Mouse (Mus musculus): ENCODE results near the gene Tmem256. TPM values are rescaled to one million over a fixed set of nuclear protein-coding genes. Genes with fewer than 3 reads are reported as not detected.
A peak's percentile ranks its signal among the peaks of the same experiment; 100 is the strongest.

Tmem256 gene
- total RNA-seq (2014; rRNA removed) = 119 and 153 TPM in 2 replicates
- 435 and 439 TPM in 2 replicates for polyA plus RNA-seq (2015; fragmentation: Nextera tagmentation; extraction: Ambion mirVana)

DNA sequence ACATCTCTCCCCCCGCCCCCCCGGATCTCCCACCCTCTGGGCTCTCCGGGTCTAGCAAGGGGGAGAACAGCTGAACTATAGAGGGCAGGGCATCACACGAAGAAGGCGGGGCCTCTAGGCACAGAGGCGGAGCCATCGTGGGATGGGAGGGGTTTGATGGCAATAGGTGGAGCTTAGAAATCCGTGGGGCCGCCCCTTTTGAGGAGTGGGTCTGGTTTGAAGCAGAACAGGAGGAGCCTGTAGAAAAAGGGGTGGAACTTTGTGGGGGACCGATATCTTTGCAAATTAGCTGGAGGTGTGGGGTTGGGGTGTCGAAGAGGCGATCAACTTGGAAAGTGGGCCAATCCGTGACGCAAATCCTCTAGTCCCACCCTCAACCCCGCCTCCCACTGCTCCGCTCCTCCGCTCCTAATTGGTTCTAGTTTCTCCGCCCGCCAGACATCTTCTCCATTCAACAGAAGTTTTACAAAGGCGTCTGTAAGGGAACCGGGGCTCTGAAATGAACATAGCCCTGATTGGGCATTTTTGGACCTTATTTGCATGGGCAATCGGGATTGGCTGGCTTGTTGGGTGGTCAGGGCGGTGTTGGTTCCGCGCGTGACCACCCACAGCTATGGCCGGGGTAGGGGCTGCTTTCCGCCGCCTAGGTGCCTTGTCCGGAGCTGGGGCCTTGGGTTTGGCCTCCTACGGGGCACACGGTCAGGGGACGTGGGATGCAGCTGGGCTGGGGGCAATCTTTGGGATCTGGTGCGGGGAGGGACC is at the start of gene Tmem256:
TSS of gene Tmem256 (plus strand) at position 563 of the 762 bp plus-strand sequence.
- under 1% methylated on average over 34 of the region's 34 CpGs for WGBS
- TF ChIP-seq CTCF (IDR thresholded peaks at IDR 0.05; ENCODE audit: low read depth) = no peak
- peak within 1 kb of the TSS; percentile 72 for H3K4me3 ChIP-seq (ENCODE audit: low read length)
- peak within 1 kb of the TSS; percentile 86 for H3K4me2 ChIP-seq (ENCODE audit: low read depth, low read length)
- H3K9me3 ChIP-seq (ENCODE audit: low read length) = no peaks in the 10 kb centered on the region
- peaks cover 14% of the 10 kb centered on the region for H3K4me1 ChIP-seq (ENCODE audit: insufficient read depth, low read length)
- peak within 1 kb of the TSS; percentile 79 for H3K9ac ChIP-seq (replicated peaks; ENCODE audit: low read length)
- ATAC-seq (peak; percentile 91), DNase-seq (ENCODE audit: low spot score) (peak; percentile 98)
- H3K27me3 ChIP-seq (ENCODE audit: insufficient read depth, low read length) = no peaks in the 10 kb centered on the region
- peaks cover 2% of the 10 kb centered on the region; the same call in 1 of the 2 replicates for H3K36me3 ChIP-seq (ENCODE audit: insufficient read depth, low read length)
- peak within 1 kb of the TSS; percentile 88 for H3K27ac ChIP-seq

GRCm38 (mm10) chr11:69789431-69789830 is 48.9 kb upstream of the Tmem256 start:
- H3K9ac ChIP-seq (replicated peaks; ENCODE audit: low read length) = 0 out of 2 replicates have a peak overlapping the region, but pooled peaks have one; percentile 28
- no peaks in the 10 kb centered on the region for H3K4me1 ChIP-seq (ENCODE audit: insufficient read depth, low read length)
- H3K27me3 ChIP-seq (ENCODE audit: insufficient read depth, low read length) = no peaks in the 10 kb centered on the region
- DNase-seq (ENCODE audit: low spot score) (no peak), ATAC-seq (no peak)
- H3K9me3 ChIP-seq (ENCODE audit: low read length) = no peaks in the 10 kb centered on the region
- H3K27ac ChIP-seq = no peak overlapping the region
- no peak overlapping the region for H3K4me3 ChIP-seq (ENCODE audit: low read length)
- WGBS = 60% methylated on average over 5 of the region's 5 CpGs
- H3K36me3 ChIP-seq (ENCODE audit: insufficient read depth, low read length) = no peaks in the 10 kb centered on the region
- no peak for TF ChIP-seq CTCF (IDR thresholded peaks at IDR 0.05; ENCODE audit: low read depth)
- H3K4me2 ChIP-seq (ENCODE audit: low read depth, low read length) = no peak overlapping the region

DNA sequence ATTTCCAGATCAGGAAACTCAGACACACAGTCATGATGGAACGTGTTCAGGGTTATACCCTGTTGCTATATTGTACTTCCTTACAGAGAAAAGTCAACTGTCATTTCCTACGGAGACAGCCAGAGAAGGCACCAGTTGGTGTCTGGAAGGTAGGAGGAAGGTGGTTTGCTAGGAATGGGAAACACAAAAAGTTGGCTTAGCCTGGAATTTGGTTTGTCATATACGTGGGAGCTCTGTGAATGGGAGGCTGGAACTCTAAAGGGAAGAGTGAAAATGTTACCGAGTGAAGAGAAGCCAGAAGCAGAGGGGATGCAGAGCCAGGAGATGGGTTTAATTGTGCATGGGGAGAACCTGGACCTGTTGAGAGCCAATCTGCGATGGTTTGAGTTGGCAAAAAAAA is 46.9 kb upstream of the Tmem256 start:
- WGBS = 62% methylated on average over 5 of the region's 5 CpGs
- no peak for DNase-seq (ENCODE audit: low spot score)
- no peak overlapping the region for H3K27ac ChIP-seq

DNA sequence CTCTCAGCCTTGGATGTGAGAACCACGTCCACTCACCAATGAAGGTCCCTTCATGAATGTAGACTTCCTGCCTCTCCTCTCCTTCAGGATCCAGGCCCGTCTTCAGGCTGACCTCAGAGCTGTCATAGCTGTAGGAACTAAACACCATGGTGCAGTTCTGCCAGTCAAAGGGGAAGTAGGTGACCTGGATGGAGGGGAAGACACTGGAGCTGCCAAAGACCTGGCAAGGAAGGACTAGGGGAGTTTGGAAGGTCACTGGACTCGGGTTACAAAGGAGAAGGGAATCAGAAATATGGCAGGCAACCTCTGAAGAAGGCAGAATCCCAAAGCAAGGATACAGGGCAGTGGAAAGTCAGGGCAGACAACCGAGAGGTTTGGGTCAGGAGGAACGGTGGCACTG is 44.9 kb upstream of the Tmem256 start:
- DNase-seq (ENCODE audit: low spot score) (no peak), ATAC-seq (no peak)
- 68% methylated on average over 5 of the region's 5 CpGs for WGBS
- Histone ChIP-seq H3K4me1 (ENCODE audit: insufficient read depth, low read length) (no peaks in the 10 kb centered on the region), H3K9me3 (ENCODE audit: low read length) (no peaks in the 10 kb centered on the region), H3K4me3 (ENCODE audit: low read length) (no peak overlapping the region), H3K4me2 (ENCODE audit: low read depth, low read length) (no peak overlapping the region), H3K9ac (replicated peaks; ENCODE audit: low read length) (no peak overlapping the region), H3K36me3 (ENCODE audit: insufficient read depth, low read length) (no peaks in the 10 kb centered on the region), H3K27me3 (ENCODE audit: insufficient read depth, low read length) (no peaks in the 10 kb centered on the region), H3K27ac (no peak overlapping the region)
- no peak for TF ChIP-seq CTCF (IDR thresholded peaks at IDR 0.05; ENCODE audit: low read depth)

More for the DNA sequence above, 46.9 kb upstream of the Tmem256 start:
- no peaks in the 10 kb centered on the region for H3K4me1 ChIP-seq (ENCODE audit: insufficient read depth, low read length)
- H3K36me3 ChIP-seq (ENCODE audit: insufficient read depth, low read length) = no peaks in the 10 kb centered on the region
- H3K4me2 ChIP-seq (ENCODE audit: low read depth, low read length) = no peak overlapping the region
- TF ChIP-seq CTCF (IDR thresholded peaks at IDR 0.05; ENCODE audit: low read depth) = no peak
- H3K27me3 ChIP-seq (ENCODE audit: insufficient read depth, low read length) = no peaks in the 10 kb centered on the region
- no peak overlapping the region for H3K9ac ChIP-seq (replicated peaks; ENCODE audit: low read length)
- no peaks in the 10 kb centered on the region for H3K9me3 ChIP-seq (ENCODE audit: low read length)
- ATAC-seq = no peak
- no peak overlapping the region for H3K4me3 ChIP-seq (ENCODE audit: low read length)

GRCm38 (mm10) chr11:69795168-69795982 is 42.9 kb upstream of the Tmem256 start, which contains the start of gene Chrnb1:
Chrnb1 (minus strand) TSS chr11:69795943.
- DNase-seq (ENCODE audit: low spot score) (peak; percentile 95), ATAC-seq (peak; percentile 92)
- no peak within 1 kb of the TSS for H3K27ac ChIP-seq
- TF ChIP-seq CTCF (IDR thresholded peaks at IDR 0.05; ENCODE audit: low read depth) = no peak
- peak within 1 kb of the TSS; percentile 39 for H3K4me3 ChIP-seq (ENCODE audit: low read length)
- peak within 1 kb of the TSS; percentile 25; the same call in 1 of the 2 replicates for H3K9ac ChIP-seq (replicated peaks; ENCODE audit: low read length)
- no peaks in the 10 kb centered on the region for H3K27me3 ChIP-seq (ENCODE audit: insufficient read depth, low read length)
- peak within 1 kb of the TSS; percentile 64 for H3K4me2 ChIP-seq (ENCODE audit: low read depth, low read length)
- no peaks in the 10 kb centered on the region for H3K36me3 ChIP-seq (ENCODE audit: insufficient read depth, low read length)
- peaks cover 14% of the 10 kb centered on the region for H3K4me1 ChIP-seq (ENCODE audit: insufficient read depth, low read length)
- WGBS = 2% methylated on average over 52 of the region's 52 CpGs
- H3K9me3 ChIP-seq (ENCODE audit: low read length) = no peaks in the 10 kb centered on the region

GRCm38 (mm10) chr11:69795983-69796435 is 42.3 kb upstream of the Tmem256 start:
- Histone ChIP-seq H3K4me2 (ENCODE audit: low read depth, low read length) (peak overlapping the region; percentile 64), H3K27ac (no peak overlapping the region), H3K9ac (replicated peaks; ENCODE audit: low read length) (peak overlapping the region; percentile 25; the same call in 1 of the 2 replicates), H3K9me3 (ENCODE audit: low read length) (no peaks in the 10 kb centered on the region), H3K36me3 (ENCODE audit: insufficient read depth, low read length) (no peaks in the 10 kb centered on the region), H3K4me1 (ENCODE audit: insufficient read depth, low read length) (peaks cover 15% of the 10 kb centered on the region), H3K27me3 (ENCODE audit: insufficient read depth, low read length) (no peaks in the 10 kb centered on the region), H3K4me3 (ENCODE audit: low read length) (peak overlapping the region; percentile 39)
- DNase-seq (ENCODE audit: low spot score) (no peak), ATAC-seq (no peak)
- WGBS = 3% methylated on average over 13 of the region's 13 CpGs
- no peak for TF ChIP-seq CTCF (IDR thresholded peaks at IDR 0.05; ENCODE audit: low read depth)
